Mouse (Mus musculus) E14TG2a.4 (cell line): Measurements from ENCODE around the gene Lamb3.

Experiments used
- CTCF ChIP-seq: conservative IDR thresholded peaks from 2 replicates; pipeline ENCODE4 v1.5.1; 2014; ENCODE audit warnings: low read length
- POU5F1 ChIP-seq: IDR thresholded peaks from 2 replicates; pipeline ENCODE4 v1.6.1; 2014; ENCODE audit warnings: low read length, borderline replicate concordance

GRCm38 (mm10) chr1:193251386-193251785 lies 43.9 kb downstream of the Lamb3 start:
- no peak for TF ChIP-seq CTCF
- no peak for TF ChIP-seq POU5F1
